Mouse (Mus musculus): ENCODE measurements around the gene Bud13.
"Not testable (repeated sequence)": the region's sequence is repeated elsewhere in the genome, so short reads cannot be mapped to it uniquely, and the experiment has no call there.

Bud13 gene

DNA sequence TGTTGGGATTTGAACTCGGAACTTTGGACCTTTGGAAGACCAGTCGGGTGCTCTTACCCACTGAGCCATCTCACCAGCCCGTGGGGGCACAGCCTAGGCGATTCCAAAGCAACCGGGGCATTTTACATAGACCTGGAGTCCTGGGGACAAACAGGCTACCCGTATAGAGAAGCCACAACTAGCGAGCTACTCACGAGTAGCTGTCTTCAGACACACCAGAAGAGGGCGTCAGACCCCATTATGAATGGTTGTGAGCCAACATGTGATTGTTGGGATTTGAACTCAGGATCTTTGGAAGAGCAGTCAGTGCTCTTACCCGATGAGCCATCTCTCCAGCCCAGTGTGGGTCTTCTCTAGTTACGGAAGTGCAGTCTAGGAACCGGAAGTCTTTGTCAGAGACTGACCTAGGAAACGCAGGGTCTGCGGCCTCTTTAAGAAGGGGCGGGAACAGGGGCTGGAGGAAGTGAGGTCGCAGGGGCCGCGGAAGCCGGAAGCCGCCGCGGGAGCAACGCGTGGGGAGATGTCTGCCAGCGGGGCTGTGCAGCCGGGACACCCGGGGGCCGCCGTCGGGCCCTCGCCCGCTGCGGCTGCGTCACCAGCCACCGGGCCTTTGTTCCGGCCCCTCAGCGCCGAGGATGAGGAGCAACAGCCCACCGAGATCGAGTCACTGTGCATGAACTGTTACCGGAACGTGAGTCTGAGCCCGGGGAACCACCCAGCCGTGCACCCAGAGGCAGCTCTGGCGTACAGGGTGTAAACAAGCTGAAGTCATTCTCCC is 9.9 kb upstream of the Bud13 start, which contains the start of gene Zpr1:
TSS of gene Zpr1 (plus strand) at position 388 of the 778 bp plus-strand sequence.
- in situ Hi-C loops (cut with MboI; ENCODE audit: unreplicated experiment in 2 of 2), result loop anchor here in 1 of 2 experiments (25.0 kb wide), 1 partner anchor 861 kb away; no protein-coding TSS in a partner anchor

DNA sequence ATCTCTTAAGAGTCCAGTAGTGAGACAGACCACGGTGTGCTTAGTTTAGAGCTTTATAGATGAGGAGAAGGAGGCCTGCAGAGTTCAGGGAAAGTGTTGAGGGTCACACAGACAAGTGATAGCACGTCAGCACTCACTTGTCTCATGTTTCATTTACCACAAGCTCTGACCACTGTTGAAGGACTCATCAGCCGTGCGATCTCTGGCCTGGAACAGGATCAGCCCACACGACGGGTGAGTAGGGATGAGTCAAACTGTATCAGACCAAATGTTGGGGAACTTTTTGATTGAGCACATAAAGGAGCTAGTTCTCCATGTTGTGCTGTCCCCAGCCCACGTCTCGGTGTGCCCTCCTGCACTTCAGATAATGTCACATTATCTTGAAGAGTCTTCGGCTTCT is 8.3 kb upstream of the Bud13 start:
- in situ Hi-C loops (cut with MboI; ENCODE audit: unreplicated experiment in 2 of 2), result loop anchor here in 1 of 2 experiments (25.0 kb wide), 1 partner anchor 862 kb away; no protein-coding TSS in a partner anchor

DNA sequence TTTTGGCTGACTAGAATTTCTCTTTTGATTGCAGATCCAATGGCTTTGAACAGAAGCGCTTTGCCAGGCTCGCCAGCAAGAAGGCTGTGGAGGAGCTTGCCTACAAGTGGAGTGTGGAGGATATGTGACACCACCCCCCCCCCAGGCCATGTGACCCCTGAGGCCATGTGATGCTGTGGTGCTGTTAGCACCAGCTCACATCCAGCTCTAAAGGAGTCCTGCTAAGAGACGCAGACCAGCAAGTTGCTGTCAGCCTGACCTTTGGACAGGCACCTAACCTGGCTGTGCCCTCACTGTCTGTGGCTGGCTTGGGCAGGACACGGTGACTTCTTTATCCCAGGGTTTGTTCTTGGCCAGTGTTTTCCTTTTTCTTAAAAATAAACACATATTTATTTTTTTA is 15.6 kb downstream of the Bud13 start:
- in situ Hi-C loops (cut with MboI; ENCODE audit: unreplicated experiment in 2 of 2), result no loop called here

DNA sequence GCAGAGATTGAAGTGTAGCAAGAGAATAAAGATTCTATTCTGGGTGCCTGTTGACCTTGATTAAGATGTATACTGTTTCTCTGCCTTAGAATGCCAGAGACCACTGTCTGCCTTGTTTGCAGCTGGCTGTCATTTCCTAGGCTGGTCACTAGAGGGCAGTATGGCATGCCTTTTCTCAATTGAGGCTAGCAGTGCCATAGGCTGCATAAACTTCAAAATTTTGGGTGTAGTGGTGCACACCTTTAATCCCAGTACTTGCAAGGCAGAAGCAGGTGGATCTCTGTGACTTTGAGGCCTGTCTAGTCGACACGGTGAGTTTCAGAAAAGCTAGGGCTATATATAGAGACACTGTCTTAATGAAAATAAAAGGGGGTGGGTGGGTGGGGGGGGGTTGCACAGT is 19.3 kb downstream of the Bud13 start:
- in situ Hi-C loops (cut with MboI; ENCODE audit: unreplicated experiment in 2 of 2), result no loop called here

DNA sequence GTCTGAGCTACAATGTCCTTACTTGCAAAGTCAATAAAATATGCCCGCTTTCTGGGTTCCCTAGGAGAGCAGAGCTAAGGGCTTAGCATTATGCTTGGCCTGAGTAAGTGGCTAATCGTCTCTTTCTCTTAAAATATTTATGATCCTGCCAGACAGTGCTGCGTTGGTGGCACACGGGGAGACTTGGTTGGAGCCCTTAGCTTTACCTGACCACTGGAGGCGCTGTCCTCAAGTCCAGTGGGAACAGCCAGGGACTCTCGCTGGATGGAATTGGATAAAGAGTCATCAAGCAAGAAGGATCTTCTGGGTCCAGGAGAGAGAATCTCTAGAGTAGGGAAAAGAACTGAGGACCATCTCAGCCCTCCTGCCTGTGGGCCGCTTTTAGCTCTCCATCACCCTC is 26.3 kb downstream of the Bud13 start:
- in situ Hi-C loops (cut with MboI; ENCODE audit: unreplicated experiment in 2 of 2), result loop anchor here in 1 of 2 experiments (5.0 kb wide), 1 partner anchor 307 kb away; no protein-coding TSS in a partner anchor

DNA sequence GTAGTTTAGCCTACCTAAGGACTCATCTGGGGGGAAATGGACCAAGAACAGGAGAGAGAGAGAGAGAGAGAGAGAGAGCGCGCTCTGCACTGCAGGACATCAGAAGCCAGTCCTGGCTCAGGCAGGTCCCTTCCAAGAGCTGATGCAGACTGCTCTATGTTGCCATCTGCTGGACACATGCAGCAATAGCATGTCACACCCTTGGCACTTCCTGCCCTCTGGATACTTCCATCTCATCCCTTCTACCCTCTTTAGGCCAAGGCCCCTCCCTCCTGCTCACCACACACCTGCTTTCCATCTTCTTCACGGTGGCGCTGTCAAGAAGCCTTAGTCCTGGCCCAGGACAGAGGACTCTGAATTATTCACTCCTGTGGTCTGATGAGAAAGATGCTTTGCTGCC is 31.7 kb downstream of the Bud13 start:
- in situ Hi-C loops (cut with MboI; ENCODE audit: unreplicated experiment in 2 of 2), result loop anchor here in 1 of 2 experiments (5.0 kb wide), 1 partner anchor 312 kb away; no protein-coding TSS in a partner anchor

DNA sequence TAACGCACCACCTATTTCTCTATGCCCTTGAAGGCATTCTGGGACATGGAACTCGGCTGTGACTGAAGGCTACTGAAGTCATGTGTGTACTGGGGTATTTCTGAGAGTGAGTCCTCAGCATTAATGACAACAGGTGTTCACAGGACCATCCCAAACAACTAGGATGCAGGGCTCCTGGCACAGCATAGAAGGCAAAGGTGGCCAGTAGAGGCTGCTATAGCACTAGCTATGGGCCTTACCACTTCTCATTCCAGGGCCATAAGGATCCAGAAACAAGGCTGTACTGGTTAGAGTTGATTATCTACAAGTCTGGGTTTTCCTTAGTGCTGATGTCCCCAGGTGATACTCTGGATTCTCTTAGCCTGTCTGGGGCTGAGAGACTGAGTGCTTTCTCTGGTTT is 32.1 kb downstream of the Bud13 start:
- in situ Hi-C loops (cut with MboI; ENCODE audit: unreplicated experiment in 2 of 2), result loop anchor here in 1 of 2 experiments (5.0 kb wide), 1 partner anchor 313 kb away; no protein-coding TSS in a partner anchor

DNA sequence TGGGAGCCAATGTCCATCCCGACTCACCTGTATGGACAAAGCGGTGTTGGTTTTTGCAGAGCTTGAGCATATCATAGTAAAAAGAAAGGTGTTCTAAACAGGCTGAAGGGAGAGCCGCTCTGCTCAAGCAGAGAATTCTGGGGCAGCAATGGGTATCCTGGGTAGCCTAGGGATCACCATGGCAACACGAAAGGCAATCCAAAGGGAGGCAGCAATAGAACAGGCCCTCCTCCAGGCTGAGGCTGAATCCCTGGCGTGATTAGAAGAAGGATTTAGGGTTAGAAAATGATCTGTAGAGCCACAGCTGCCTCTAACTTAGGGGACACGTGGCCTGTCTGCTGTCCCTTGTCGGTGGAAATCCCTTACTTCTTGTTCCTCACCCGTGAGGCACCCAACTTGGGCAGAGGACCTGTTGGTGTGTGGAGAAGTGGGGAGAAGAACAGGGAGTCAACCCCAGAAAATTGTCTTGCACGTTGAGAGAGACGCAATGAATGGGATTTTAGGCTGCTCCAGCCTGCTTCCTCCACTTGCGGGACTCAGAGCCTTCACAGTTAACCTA is 33.1 kb downstream of the Bud13 start:
- in situ Hi-C loops (cut with MboI; ENCODE audit: unreplicated experiment in 2 of 2), result no loop called here

DNA sequence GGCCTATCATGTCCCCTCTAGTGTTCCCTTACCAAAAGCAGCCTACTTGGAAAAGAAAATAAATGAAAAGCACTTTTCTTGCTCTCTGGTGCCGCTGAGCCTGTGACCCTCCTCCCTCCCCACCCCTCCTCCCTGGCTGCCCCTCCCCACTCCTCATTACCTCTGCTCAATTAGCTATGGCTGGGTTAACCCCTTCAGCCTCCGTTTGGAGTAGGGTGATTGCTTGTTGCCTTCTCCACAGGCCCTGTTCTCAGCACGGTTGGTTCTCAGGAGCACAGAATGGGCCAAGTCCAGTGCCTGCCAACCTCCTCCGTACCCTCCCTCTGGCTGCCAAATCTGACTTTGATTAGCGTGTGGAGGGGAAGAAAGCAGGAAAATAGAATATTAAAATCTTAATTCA is 33.6 kb downstream of the Bud13 start:
- in situ Hi-C loops (cut with MboI; ENCODE audit: unreplicated experiment in 2 of 2), result no loop called here

DNA sequence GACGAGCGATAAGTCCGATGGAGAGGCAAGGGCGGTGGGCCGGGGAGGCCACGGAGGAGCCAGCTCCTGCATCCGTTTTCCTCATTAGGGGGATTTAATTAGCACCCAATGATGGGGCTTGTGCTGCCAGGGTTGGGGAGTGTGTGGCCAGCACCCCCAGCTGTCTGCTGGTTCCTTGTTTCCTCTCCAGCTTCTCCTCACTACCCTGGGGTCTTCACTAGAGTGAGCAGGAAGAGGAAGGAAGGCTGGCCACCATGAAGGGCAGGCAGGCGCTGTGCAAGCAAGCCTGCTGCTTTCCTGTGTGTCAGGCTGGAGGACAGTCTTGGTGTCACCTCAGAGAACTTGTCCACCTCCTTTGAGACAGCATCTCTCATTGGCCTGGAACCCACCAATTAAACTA is 34.1 kb downstream of the Bud13 start:
- in situ Hi-C loops (cut with MboI; ENCODE audit: unreplicated experiment in 2 of 2), result no loop called here

DNA sequence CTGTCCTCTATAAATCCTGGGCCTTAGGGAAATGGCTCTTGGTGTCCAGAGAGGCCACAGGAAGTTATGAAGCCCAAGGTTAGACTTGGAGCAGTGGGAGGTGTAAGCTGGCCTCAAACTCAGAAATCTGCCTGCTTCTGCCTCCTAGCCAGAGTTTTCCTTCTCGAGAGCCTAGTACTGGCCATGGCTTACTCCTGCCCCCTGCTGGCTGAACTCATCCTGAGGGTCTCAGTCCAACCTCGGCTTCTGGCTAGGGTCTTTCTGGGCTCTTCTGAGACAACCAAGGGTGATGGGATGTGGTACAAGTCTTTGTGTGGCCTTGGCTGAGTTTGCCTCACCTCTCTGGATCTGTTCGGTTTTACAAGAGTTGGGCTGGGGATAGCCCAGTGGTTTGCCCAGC is 35.1 kb downstream of the Bud13 start:
- in situ Hi-C loops (cut with MboI; ENCODE audit: unreplicated experiment in 2 of 2), result no loop called here

DNA sequence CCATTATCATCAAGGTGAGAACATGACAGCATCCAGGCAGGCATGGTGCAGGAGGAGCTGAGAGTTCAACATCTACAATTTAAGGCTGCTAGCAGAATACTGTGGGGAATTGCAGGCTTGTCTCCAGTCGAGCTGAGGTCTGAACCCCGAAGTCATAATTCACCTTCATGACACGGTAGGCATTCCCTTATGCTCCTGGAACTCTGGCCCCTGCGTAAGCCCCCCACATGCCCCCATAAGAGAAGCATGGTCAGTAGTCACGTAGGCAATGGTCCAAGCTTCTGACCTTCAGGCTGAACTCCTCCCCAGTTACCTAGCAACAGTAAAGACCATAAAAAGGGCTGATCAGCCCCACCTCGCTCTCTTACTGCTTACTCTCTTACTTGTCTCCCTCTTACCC is 37.1 kb downstream of the Bud13 start, which contains the start of gene 4931429L15Rik:
TSS of gene 4931429L15Rik (minus strand) at position 101 of the 400 bp plus-strand sequence.
- in situ Hi-C loops (cut with MboI; ENCODE audit: unreplicated experiment in 2 of 2), result not testable (repeated sequence)

DNA sequence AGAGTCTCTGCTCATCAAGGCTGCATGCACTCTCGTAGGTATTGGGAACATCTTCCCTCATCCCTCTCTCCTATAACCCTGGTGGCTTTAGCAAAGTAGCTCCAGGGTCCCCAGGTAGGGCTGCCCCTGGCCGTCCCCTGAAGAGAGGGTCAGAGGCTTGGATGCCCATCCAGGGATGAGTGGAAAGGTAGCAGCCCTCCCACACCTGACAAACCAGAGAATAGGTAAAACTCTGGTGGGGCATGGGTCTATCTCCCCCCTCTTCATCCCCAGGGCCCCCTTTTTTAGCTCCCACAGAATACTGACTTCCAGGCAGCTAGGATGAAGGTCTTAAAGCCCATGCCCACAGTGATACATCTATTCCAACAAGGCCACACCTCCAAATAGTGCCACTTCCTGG is 37.7 kb downstream of the Bud13 start:
- in situ Hi-C loops (cut with MboI; ENCODE audit: unreplicated experiment in 2 of 2), result no loop called here

DNA sequence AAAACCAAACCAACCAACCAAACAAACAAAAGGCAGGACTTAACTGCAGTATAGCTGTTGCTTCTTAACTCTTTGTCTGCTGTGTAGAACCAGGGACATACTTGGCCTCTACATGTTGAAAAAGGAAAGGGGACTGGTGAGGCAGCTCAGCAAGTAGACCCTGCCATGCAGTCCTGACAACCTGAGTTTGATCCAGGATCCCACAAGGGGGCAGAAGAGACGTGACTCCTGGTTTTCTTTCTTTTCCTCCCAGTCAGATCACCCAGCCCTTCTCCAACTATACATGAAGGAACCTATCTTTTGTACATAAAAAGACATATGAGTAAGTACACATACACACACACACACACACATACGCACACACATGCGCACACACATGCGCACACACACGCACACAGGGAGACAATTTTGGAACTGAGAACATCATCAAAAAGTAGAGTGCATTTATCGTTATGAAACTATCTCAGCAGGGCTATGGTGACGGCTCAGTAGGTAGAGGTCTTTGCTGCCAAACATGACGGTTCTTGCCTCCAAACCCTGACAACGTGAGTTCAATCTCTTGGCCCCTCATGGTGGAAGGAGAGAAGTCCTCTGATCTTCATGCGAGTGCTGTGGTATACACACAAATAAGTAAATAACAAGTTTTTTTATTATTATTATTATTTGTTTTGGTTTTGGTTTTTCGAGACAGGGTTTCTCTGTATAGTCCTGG is 44.0 kb downstream of the Bud13 start:
- in situ Hi-C loops (cut with MboI; ENCODE audit: unreplicated experiment in 2 of 2), result no loop called here

DNA sequence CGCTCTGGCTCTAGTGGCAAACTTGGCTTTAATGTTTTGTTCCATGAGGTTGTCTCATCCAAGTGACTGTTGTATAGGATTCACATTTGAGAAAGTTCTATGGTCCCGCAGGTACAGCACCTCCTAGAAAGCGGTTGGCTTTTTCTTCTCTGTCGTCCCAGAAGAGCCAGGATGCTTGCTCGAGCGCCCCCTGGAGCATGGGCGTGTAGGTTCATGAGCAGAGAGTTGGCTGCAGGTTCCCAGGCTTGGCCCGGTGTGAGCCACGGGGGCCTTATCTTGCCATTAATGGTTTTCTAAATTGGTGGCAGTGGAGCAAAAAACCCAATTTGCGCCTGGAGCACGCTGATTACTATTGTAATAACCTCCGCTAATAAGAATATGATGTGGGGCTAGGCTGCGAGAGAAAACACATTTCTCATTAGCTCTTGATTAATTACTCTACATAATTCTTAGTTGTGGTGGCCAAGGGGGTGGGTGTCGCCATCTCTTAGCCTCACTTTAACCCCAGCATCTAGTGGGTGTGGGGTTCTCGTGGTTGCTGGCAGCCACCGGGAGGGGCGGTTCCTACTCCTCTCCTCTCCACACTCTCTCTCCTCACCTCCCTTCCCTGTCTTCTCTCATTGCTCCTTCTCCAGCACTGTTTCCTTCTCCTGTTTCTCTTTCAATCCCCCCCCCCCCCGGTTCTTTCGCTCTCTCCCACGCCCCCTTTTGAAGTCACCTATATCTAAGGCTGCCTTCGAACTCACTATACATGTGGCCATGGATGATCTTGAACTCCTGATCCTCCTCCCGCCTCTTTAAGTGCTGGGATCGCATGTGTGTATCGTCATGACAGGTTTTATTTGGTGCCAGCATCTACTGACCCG is 45.1 kb downstream of the Bud13 start:
- in situ Hi-C loops (cut with MboI; ENCODE audit: unreplicated experiment in 2 of 2), result no loop called here

DNA sequence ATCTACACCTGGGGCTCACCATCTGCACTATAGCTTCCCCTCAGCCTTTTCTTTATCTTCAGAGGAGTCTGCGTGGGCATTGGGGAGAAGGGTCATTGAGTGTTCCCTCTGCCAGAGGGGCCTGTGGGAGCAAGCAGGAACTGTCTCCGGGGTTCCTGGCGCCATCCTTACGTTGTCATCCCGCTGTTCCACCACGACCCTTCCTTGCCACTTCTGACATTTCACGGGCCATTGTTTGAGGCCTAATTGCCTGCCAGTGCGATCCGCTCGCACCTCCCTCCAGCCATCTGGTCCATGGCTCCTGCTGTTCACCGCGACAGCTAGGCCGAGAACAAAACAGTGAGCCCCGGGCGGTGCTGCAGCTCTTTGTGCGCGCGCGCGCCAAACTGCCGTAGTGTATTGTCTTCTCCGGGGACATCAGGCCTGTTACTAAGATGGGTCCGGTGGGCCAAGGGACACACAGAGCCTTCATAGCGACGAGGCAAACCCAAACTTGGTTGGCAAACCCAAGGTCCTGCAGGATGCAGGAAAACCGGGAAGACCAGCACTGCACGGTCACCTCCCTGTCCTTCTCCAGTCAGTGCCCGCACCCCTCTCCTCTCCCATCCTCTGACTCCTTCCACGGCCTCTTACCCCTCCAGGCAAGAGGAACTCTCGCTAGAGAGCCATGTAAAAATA is 45.9 kb downstream of the Bud13 start:
- in situ Hi-C loops (cut with MboI; ENCODE audit: unreplicated experiment in 2 of 2), result no loop called here

DNA sequence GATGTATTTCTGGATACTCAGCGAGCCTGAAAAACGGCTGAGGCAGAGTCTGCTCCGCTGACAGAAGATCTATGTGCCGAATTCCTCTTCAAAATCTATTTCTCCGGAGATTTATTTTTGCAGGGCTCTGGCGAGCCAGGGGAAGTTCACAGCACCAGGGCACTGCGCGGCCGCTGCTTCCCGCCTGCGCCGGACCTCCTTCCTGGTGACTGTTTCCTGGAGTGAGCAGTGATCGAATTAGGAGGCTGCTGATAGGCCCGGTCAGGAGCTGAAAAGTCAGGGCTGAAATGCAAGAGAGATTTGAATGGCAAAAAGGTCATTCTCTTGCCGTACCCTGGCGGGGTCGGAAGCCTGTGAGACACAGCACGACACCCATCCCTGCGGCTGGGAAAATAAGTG is 46.4 kb downstream of the Bud13 start:
- in situ Hi-C loops (cut with MboI; ENCODE audit: unreplicated experiment in 2 of 2), result no loop called here

DNA sequence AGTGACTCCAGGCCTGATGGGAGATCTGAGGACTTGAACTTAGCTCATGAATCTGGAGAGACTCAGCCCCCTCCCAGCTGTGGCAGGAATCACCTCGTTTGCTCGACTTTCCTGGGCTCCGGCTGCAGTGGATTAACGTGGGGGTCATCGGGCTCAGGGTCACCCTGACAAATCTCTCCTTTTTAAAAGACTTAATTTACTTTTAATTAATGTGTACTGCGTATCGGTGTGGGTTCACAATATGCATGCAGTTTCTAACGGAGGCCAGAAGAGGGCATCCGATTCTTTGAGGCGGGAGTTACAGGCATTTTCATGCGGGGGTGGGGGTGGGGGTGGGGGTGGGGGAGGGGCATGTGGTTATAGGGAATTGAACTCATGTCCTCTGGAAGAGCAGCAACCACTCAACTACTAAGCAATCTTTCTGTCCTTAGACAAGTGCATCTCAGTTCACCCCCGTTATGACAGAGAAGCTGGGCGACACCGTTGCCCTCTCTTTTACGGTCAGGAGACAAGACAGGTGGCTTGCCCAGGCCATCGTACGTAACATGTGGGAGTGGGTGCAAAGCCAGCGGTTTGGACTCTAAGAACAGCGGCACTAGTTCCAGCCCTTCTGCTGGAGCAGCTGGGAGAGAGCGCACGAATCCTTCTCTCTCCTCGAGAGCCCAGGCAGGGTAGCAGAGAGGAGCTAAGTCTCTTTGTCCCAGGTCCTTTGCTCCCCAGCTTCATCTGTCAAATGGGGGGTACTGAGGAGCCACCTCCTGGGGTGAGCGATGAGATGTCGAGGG is 47.2 kb downstream of the Bud13 start:
- in situ Hi-C loops (cut with MboI; ENCODE audit: unreplicated experiment in 2 of 2), result no loop called here

DNA sequence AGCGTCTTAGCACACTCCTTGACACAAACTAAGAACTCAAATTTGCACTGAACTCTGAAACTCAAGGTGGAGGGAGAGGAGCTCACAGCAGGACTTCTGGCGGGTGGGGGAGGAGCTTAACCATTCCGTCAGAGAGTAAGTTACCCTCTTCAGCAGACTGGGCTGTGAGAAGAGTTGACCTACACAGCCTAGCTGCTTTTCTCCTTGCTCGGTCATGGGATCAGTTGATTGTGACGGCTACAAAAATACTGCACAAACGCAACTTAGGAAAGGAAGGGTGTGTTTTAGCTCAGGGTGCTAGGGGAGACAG is 47.7 kb downstream of the Bud13 start:
- in situ Hi-C loops (cut with MboI; ENCODE audit: unreplicated experiment in 2 of 2), result no loop called here
